In the genomic region with DNA sequence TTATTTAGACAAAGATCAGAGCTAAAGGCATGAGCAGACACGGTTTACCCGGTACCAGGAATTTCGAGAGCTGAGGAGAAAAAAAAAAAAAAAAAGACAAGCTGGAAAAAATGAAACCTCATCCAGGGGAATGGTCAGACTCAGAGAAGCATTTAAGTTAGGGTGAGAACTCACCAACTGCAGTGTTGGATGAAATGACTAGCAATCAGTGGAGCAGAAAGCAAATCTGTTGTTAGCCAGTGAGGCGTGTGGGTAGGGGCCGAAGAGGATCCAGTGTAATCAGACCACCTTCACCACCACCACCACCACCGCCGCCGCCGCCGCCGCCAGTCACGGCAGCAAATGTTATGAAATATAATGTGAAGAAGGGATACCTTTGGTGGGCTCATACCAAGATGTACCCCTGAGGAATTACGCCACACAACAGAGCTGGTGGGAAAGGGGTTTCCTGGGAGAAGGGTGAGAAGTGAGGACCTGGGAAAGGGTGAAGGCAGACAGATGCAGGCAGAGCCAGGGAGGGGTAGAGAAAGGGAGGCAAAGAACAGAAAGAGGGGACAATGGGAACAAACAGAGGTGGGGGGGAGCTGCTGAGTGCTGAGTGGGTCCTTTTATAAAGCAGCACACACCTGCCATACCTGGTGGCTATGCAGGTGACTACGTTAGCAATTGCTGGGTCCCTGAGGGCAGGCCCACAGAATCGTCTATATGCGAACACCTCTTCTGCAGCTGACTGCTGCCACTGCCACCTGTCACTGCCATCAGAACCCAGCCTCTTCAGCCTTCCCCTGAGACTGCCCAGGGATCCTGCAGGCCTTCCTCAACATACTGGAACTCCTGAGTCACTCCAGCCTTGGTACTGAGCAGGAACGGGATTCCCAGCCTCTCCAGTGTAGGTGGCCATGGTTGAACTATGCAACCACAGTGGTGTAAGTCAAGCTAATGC, we compare ENCODE assay signal across 11 mouse cellular contexts. TPM values are rescaled to one million over a fixed set of nuclear protein-coding genes. Genes with fewer than 3 reads are reported as not detected.
DNase-seq lines count a peak whose midpoint lies in the region; ATAC-seq and TF ChIP-seq lines count a peak whose summit lies in the region.
"Had no signal": no experiment of that assay in that cellular context is flagged by ENCODE, and none has a peak within 500 bp of the region (broad histone marks: within the 10 kb centered on the region; RNA-seq: fewer than 3 reads in every experiment).

No protein-coding gene starts in this region.

- H3K4me3 ChIP-seq in kidney, embryonic 14.5 days (ENCODE audit: low read length), result peak overlapping the region; percentile 2; the same call in 1 of the 2 replicates
- no peak overlapping the region for H3K4me3 ChIP-seq in embryonic facial prominence, embryonic 12.5 days
- H3K4me3 ChIP-seq in hindbrain, embryonic 14.5 days (replicated peaks; ENCODE audit: low read length), result no peak overlapping the region
- H3K4me3 ChIP-seq in midbrain, postnatal 0 days (ENCODE audit: low read depth, low read length), result peak overlapping the region; percentile 12; the same call in 1 of the 2 replicates
- H3K4me3 ChIP-seq: heart, embryonic 12.5 days had no signal

- H3K27ac ChIP-seq in kidney, embryonic 14.5 days (ENCODE audit: low read depth, low read length), result peak overlapping the region; percentile 43; the same call in 1 of the 2 replicates
- peak overlapping the region; percentile 70 for H3K27ac ChIP-seq in embryonic facial prominence, embryonic 12.5 days
- no peak overlapping the region for H3K27ac ChIP-seq in hindbrain, embryonic 14.5 days
- peak overlapping the region; percentile 32; the same call in 1 of the 2 replicates for H3K27ac ChIP-seq in midbrain, postnatal 0 days (ENCODE audit: low read depth, low read length)

- H3K9me3 ChIP-seq in kidney, embryonic 14.5 days (ENCODE audit: control insufficient read depth, low read length), result no peaks in the 10 kb centered on the region
- H3K9me3 ChIP-seq in embryonic facial prominence, embryonic 12.5 days, result no peaks in the 10 kb centered on the region
- H3K9me3 ChIP-seq in hindbrain, embryonic 14.5 days (ENCODE audit: control insufficient read depth, low read length), result no peaks in the 10 kb centered on the region
- no peaks in the 10 kb centered on the region for H3K9me3 ChIP-seq in midbrain, postnatal 0 days (ENCODE audit: low read length)
- H3K9me3 ChIP-seq: heart, embryonic 12.5 days had no signal

- peak; percentile 75 for ATAC-seq in kidney, embryonic 14.5 days (ENCODE audit: low FRiP score, low TSS enrichment)
- no peak for ATAC-seq in embryonic facial prominence, embryonic 12.5 days (ENCODE audit: insufficient number of reproducible peaks, insufficient read depth, low FRiP score, low TSS enrichment)
- ATAC-seq in hindbrain, embryonic 14.5 days (ENCODE audit: low FRiP score), result no peak
- no peak for ATAC-seq in midbrain, postnatal 0 days (ENCODE audit: low FRiP score)

- peak overlapping the region; percentile 28 for H3K4me2 ChIP-seq in kidney, embryonic 14.5 days (replicated peaks; ENCODE audit: low read depth, low read length)
- peak overlapping the region; percentile 29 for H3K4me2 ChIP-seq in embryonic facial prominence, embryonic 12.5 days (replicated peaks)
- H3K4me2 ChIP-seq in hindbrain, embryonic 14.5 days (replicated peaks), result peak overlapping the region; percentile 38
- peak overlapping the region; percentile 30 for H3K4me2 ChIP-seq in midbrain, postnatal 0 days (ENCODE audit: low read depth, low read length, poor library complexity, severe bottlenecking)

- H3K4me1 ChIP-seq in kidney, embryonic 14.5 days (ENCODE audit: control insufficient read depth, insufficient read depth, low read length), result peaks cover 10% of the 10 kb centered on the region
- peaks cover 26% of the 10 kb centered on the region for H3K4me1 ChIP-seq in embryonic facial prominence, embryonic 12.5 days
- peaks cover 11% of the 10 kb centered on the region for H3K4me1 ChIP-seq in hindbrain, embryonic 14.5 days (replicated peaks; ENCODE audit: control insufficient read depth, insufficient read depth, low read length)
- H3K4me1 ChIP-seq in midbrain, postnatal 0 days (ENCODE audit: insufficient read depth, low read length), result no peaks in the 10 kb centered on the region

- DNase-seq in kidney, adult 9 months, result no peak
- no peak for DNase-seq in hindbrain, embryonic 14.5 days (ENCODE audit: low spot score)
- DNase-seq in midbrain, postnatal 0 days (ENCODE audit: low spot score), result no peak
- DNase-seq in urinary bladder, adult 2 months (ENCODE audit: low spot score), result no peak
- no peak for DNase-seq in thymus, postnatal 36 days
- no peak for DNase-seq in gastrocnemius, adult 8-10 months (ENCODE audit: low spot score in 2 of 2)
- DNase-seq: adrenal gland, postnatal 10 days; right cerebral cortex, adult 18-20 months had no signal

- TF ChIP-seq CTCF in midbrain, postnatal 0 days (IDR thresholded peaks at IDR 0.05), result no peak

- no peaks in the 10 kb centered on the region for H3K36me3 ChIP-seq in kidney, embryonic 14.5 days (ENCODE audit: control insufficient read depth, insufficient read depth, low read length)
- no peaks in the 10 kb centered on the region for H3K36me3 ChIP-seq in embryonic facial prominence, embryonic 12.5 days
- H3K36me3 ChIP-seq in hindbrain, embryonic 14.5 days (replicated peaks; ENCODE audit: control insufficient read depth, insufficient read depth), result no peaks in the 10 kb centered on the region
- H3K36me3 ChIP-seq in midbrain, postnatal 0 days (ENCODE audit: insufficient read depth, low read length), result no peaks in the 10 kb centered on the region
- H3K36me3 ChIP-seq: heart, embryonic 12.5 days had no signal

- H3K27me3 ChIP-seq in kidney, embryonic 14.5 days (ENCODE audit: control insufficient read depth, insufficient read depth, low read length), result no peaks in the 10 kb centered on the region
- no peaks in the 10 kb centered on the region for H3K27me3 ChIP-seq in embryonic facial prominence, embryonic 12.5 days
- H3K27me3 ChIP-seq in hindbrain, embryonic 14.5 days (ENCODE audit: control insufficient read depth, insufficient read depth, low read length), result no peaks in the 10 kb centered on the region
- no peaks in the 10 kb centered on the region for H3K27me3 ChIP-seq in midbrain, postnatal 0 days (ENCODE audit: insufficient read depth, low read length)
- H3K27me3 ChIP-seq: heart, embryonic 12.5 days had no signal

- H3K9ac ChIP-seq in kidney, embryonic 14.5 days (ENCODE audit: low read depth, low read length), result peak overlapping the region; percentile 13; the same call in 1 of the 2 replicates
- no peak overlapping the region for H3K9ac ChIP-seq in embryonic facial prominence, embryonic 12.5 days
- no peak overlapping the region for H3K9ac ChIP-seq in hindbrain, embryonic 14.5 days
- no peak overlapping the region for H3K9ac ChIP-seq in midbrain, postnatal 0 days (replicated peaks; ENCODE audit: low read length, poor library complexity, severe bottlenecking)
- H3K9ac ChIP-seq: heart, embryonic 12.5 days had no signal

- 38% methylated on average over 17 of the region's 17 CpGs for WGBS in kidney, embryonic 14.5 days
- WGBS in embryonic facial prominence, embryonic 12.5 days, result 53% methylated on average over 17 of the region's 17 CpGs
- 50% methylated on average over 17 of the region's 17 CpGs for WGBS in hindbrain, embryonic 14.5 days
- WGBS in midbrain, postnatal 0 days, result 42% methylated on average over 17 of the region's 17 CpGs

RNA-seq across cellular contexts. Expression of gene Mfap4, which starts 7.4 kb away (rescaled TPM):
- 115 and 163 TPM in 2 replicates for polyA plus RNA-seq in kidney, embryonic 14.5 days (2014; fragmentation: Nextera tagmentation; extraction: Ambion mirVana)
- polyA plus RNA-seq in embryonic facial prominence, embryonic 12.5 days (2016; fragmentation: Nextera tagmentation; extraction: Ambion mirVana), result 231 and 256 TPM in 2 replicates
- polyA plus RNA-seq in hindbrain, embryonic 14.5 days (2014; fragmentation: Nextera tagmentation; extraction: Ambion mirVana), result 52.4 and 56.6 TPM in 2 replicates
- 10.1 and 22.8 TPM in 2 replicates for total RNA-seq in midbrain, postnatal 0 days (2014; rRNA removed)
- 14.1 and 16.4 TPM in 2 replicates for polyA plus RNA-seq in midbrain, postnatal 0 days (2015; fragmentation: Nextera tagmentation; extraction: Ambion mirVana)
- polyA plus RNA-seq in urinary bladder, adult 2 months (2012; rRNA removed), result 196 and 207 TPM in 2 replicates
- 1 to 10 TPM; 3.1 to 7.2 (median 4.4) TPM for total RNA-seq in gastrocnemius, adult 8-10 months (2022)

RNA-seq across cellular contexts. Expression of gene Mapk7, which starts 16.4 kb away (rescaled TPM):
- polyA plus RNA-seq in kidney, embryonic 14.5 days (2014; fragmentation: Nextera tagmentation; extraction: Ambion mirVana), result 34.2 and 53.4 TPM in 2 replicates
- polyA plus RNA-seq in embryonic facial prominence, embryonic 12.5 days (2016; fragmentation: Nextera tagmentation; extraction: Ambion mirVana), result 101 and 102 TPM in 2 replicates
- polyA plus RNA-seq in hindbrain, embryonic 14.5 days (2014; fragmentation: Nextera tagmentation; extraction: Ambion mirVana), result 57.9 and 61.6 TPM in 2 replicates
- 37.3 and 46.1 TPM in 2 replicates for total RNA-seq in midbrain, postnatal 0 days (2014; rRNA removed)
- polyA plus RNA-seq in midbrain, postnatal 0 days (2015; fragmentation: Nextera tagmentation; extraction: Ambion mirVana), result 36.6 and 36.9 TPM in 2 replicates
- 23.7 and 26.3 TPM in 2 replicates for polyA plus RNA-seq in urinary bladder, adult 2 months (2012; rRNA removed)
- total RNA-seq in gastrocnemius, adult 8-10 months (2022), result 1 to 10 TPM; 2.0 to 4.6 (median 2.3) TPM

RNA-seq across cellular contexts. Expression of gene Rnf112, which starts 23.9 kb away (rescaled TPM):
- polyA plus RNA-seq in kidney, embryonic 14.5 days (2014; fragmentation: Nextera tagmentation; extraction: Ambion mirVana), result 0.08 and 0.26 TPM in 2 replicates
- polyA plus RNA-seq in embryonic facial prominence, embryonic 12.5 days (2016; fragmentation: Nextera tagmentation; extraction: Ambion mirVana), result 1.6 and 2.5 TPM in 2 replicates
- polyA plus RNA-seq in hindbrain, embryonic 14.5 days (2014; fragmentation: Nextera tagmentation; extraction: Ambion mirVana), result 8.4 and 9.8 TPM in 2 replicates
- total RNA-seq in midbrain, postnatal 0 days (2014; rRNA removed), result 75.6 and 86.9 TPM in 2 replicates
- polyA plus RNA-seq in midbrain, postnatal 0 days (2015; fragmentation: Nextera tagmentation; extraction: Ambion mirVana), result 35.7 and 36.2 TPM in 2 replicates
- 0.87 and 1.3 TPM in 2 replicates for polyA plus RNA-seq in urinary bladder, adult 2 months (2012; rRNA removed)
- under 1 TPM in 1 of 4 experiments, not detected in 3; 0.08 TPM for total RNA-seq in gastrocnemius, adult 8-10 months (2022)

RNA-seq across cellular contexts. Expression of gene B9d1, which starts 27.1 kb away (rescaled TPM):
- 49.2 and 56.4 TPM in 2 replicates for polyA plus RNA-seq in kidney, embryonic 14.5 days (2014; fragmentation: Nextera tagmentation; extraction: Ambion mirVana)
- polyA plus RNA-seq in embryonic facial prominence, embryonic 12.5 days (2016; fragmentation: Nextera tagmentation; extraction: Ambion mirVana), result 35.2 and 36.7 TPM in 2 replicates
- 26.5 and 37.4 TPM in 2 replicates for polyA plus RNA-seq in hindbrain, embryonic 14.5 days (2014; fragmentation: Nextera tagmentation; extraction: Ambion mirVana)
- total RNA-seq in midbrain, postnatal 0 days (2014; rRNA removed), result 26.3 and 28.1 TPM in 2 replicates
- polyA plus RNA-seq in midbrain, postnatal 0 days (2015; fragmentation: Nextera tagmentation; extraction: Ambion mirVana), result 25.1 and 27.5 TPM in 2 replicates
- 25.2 and 29.8 TPM in 2 replicates for polyA plus RNA-seq in urinary bladder, adult 2 months (2012; rRNA removed)
- total RNA-seq in gastrocnemius, adult 8-10 months (2022), result 1 to 10 TPM; 2.9 to 7.2 (median 4.7) TPM

Comparison
In these comparisons a context has a peak if more than half of its experiments do, and no peak if none do; other contexts are left out.
1. H3K4me3 ChIP-seq: peak in kidney, embryonic 14.5 days (single experiment) and midbrain, postnatal 0 days (single experiment); none in embryonic facial prominence, embryonic 12.5 days (single experiment) and hindbrain, embryonic 14.5 days (single experiment).
2. Peak in every context shown above with its lines, with median percentiles within 50 percentile points of each other: H3K4me2 ChIP-seq.